Mouse (Mus musculus) cerebellum, adult 9-11 months (tissue): Measurements from ENCODE around the gene C1qtnf7.

Experiments
- DNase-seq: peaks from one replicate; pipeline ENCODE4 v3.0.0; 2022

C1qtnf7 gene

GRCm38 (mm10) chr5:43541492-43541891, 26.2 kb downstream of the C1qtnf7 start:
- no peak for DNase-seq

- no peak for DNase-seq
These were observed 27.0 kb downstream of the C1qtnf7 start for GRCm38 (mm10) chr5:43542246-43542845.

GRCm38 (mm10) chr5:43549951-43550350, 34.6 kb downstream of the C1qtnf7 start:
- no peak for DNase-seq

GRCm38 (mm10) chr5:43550444-43550843, 35.1 kb downstream of the C1qtnf7 start:
- no peak for DNase-seq

- no peak for DNase-seq
These were observed 39.5 kb downstream of the C1qtnf7 start for GRCm38 (mm10) chr5:43554871-43555270.

- no peak for DNase-seq
These were observed 40.1 kb downstream of the C1qtnf7 start for GRCm38 (mm10) chr5:43555406-43555805.

- DNase-seq: no peak
These were observed 42.1 kb downstream of the C1qtnf7 start for GRCm38 (mm10) chr5:43557436-43557835.

- DNase-seq: no peak
These were observed 46.4 kb downstream of the C1qtnf7 start for GRCm38 (mm10) chr5:43561639-43562252.

- DNase-seq: no peak
These were observed 54.5 kb downstream of the C1qtnf7 start for GRCm38 (mm10) chr5:43569720-43570359.

GRCm38 (mm10) chr5:43582876-43583275, 67.5 kb downstream of the C1qtnf7 start:
- no peak for DNase-seq

- no peak for DNase-seq
These were observed 68.2 kb downstream of the C1qtnf7 start for GRCm38 (mm10) chr5:43583326-43584120.

- DNase-seq: no peak
These were observed 69.1 kb downstream of the C1qtnf7 start for GRCm38 (mm10) chr5:43584464-43584863.

- no peak for DNase-seq
These were observed 70.3 kb downstream of the C1qtnf7 start for GRCm38 (mm10) chr5:43585406-43586245.

- no peak for DNase-seq
These were observed 73.6 kb downstream of the C1qtnf7 start for GRCm38 (mm10) chr5:43588791-43589439.

GRCm38 (mm10) chr5:43589440-43589830, 74.1 kb downstream of the C1qtnf7 start:
- no peak for DNase-seq

- no peak for DNase-seq
These were observed 75.0 kb downstream of the C1qtnf7 start for GRCm38 (mm10) chr5:43590311-43590731.

GRCm38 (mm10) chr5:43601601-43602000, 86.3 kb downstream of the C1qtnf7 start:
- no peak for DNase-seq

- DNase-seq: no peak
These were observed 87.2 kb downstream of the C1qtnf7 start for GRCm38 (mm10) chr5:43602518-43602917.

- DNase-seq: no peak
These were observed 88.2 kb downstream of the C1qtnf7 start for GRCm38 (mm10) chr5:43603559-43603958.

GRCm38 (mm10) chr5:43608073-43608472, 92.7 kb downstream of the C1qtnf7 start:
- no peak for DNase-seq

GRCm38 (mm10) chr5:43609760-43610159, 94.4 kb downstream of the C1qtnf7 start:
- DNase-seq: no peak
